Mouse (Mus musculus) heart, adult 2 months (tissue): ENCODE measurements around the gene Tnnc2.

Source experiments
- CTCF ChIP-seq: fragments of 200-600 bp; IDR thresholded peaks from 2 replicates; pipeline ENCODE4 v1.8.1; 2022; ENCODE audit warnings: antibody characterized with exemption, mild to moderate bottlenecking, moderate library complexity
- EP300 ChIP-seq: fragments of 200-500 bp; IDR thresholded peaks from 2 replicates; pipeline ENCODE4 v1.6.1; 2011; ENCODE audit warnings: low read depth, low read length, control low read depth; ENCODE audit not compliant: insufficient read depth
- POLR2A ChIP-seq: fragments of 200-500 bp; IDR thresholded peaks from 2 replicates; pipeline ENCODE4 v1.6.1; 2011; ENCODE audit warnings: mild to moderate bottlenecking, low read depth, low read length, control low read depth; ENCODE audit not compliant: insufficient read depth

DNA sequence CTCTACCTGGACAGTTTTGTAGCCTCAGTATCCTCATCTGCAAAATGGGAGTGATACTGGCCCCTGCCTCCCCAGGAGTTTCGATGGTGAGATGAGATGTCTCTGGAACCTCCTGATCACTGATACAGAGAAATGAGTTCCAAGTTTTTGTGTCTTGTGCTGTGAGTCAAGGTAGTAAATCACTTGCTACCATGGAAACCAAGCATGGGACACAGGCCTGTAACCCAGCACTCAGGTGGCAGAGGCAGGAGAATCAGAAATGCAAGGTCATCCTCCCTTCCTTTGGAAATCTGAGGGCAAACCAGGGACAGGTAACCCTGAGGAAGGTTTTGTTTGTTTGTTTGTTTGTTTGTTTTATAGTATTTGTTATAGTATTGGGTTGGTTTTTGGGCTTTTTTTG, 49.3 kb upstream of the Tnnc2 start:
- TF ChIP-seq CTCF (no peak), POLR2A (no peak), EP300 (no peak)
